Mouse (Mus musculus) midbrain, embryonic 14.5 days (tissue): ENCODE results near the gene H2-Q1. TPM values are rescaled to one million over a fixed set of nuclear protein-coding genes. Genes with fewer than 3 reads are reported as not detected.

Source experiments
- ATAC-seq: fragments of 200-750 bp; cut with Nextera tagmentation; 2 replicates; pipeline ENCODE4 v1.8.0; 2017; ENCODE audit warnings: moderate number of reproducible peaks, moderate library complexity; ENCODE audit not compliant: low FRiP score, low TSS enrichment
- DNase-seq: peaks from one replicate; pipeline ENCODE4 v3.0.0-alpha.2; 2015
- H3K27ac ChIP-seq: fragments of 300-500 bp; sonication (generic); replicated peaks from 2 replicates; pipeline ENCODE4 v1.5.1; 2014; ENCODE audit warnings: mild to moderate bottlenecking, low read depth, low read length, moderate library complexity
- H3K27me3 ChIP-seq: fragments of 300-500 bp; sonication (generic); 2 replicates; pipeline ENCODE4 v1.6.1; 2014; ENCODE audit warnings: low read length, control low read depth, mixed read lengths; ENCODE audit not compliant: control insufficient read depth, insufficient read depth
- H3K36me3 ChIP-seq: fragments of 300-500 bp; sonication (generic); 2 replicates; pipeline ENCODE4 v1.6.1; 2014; ENCODE audit warnings: low read length, control low read depth; ENCODE audit not compliant: control insufficient read depth, insufficient read depth
- H3K4me1 ChIP-seq: fragments of 300-500 bp; sonication (generic); 2 replicates; pipeline ENCODE4 v1.6.1; 2014; ENCODE audit warnings: mild to moderate bottlenecking, antibody characterized with exemption, low read length, control low read depth; ENCODE audit not compliant: control insufficient read depth, insufficient read depth
- H3K4me2 ChIP-seq: fragments of 300-500 bp; sonication (generic); 2 replicates; pipeline ENCODE4 v1.6.1; 2014; ENCODE audit warnings: mild to moderate bottlenecking, low read length, moderate library complexity
- H3K4me3 ChIP-seq: fragments of 300-500 bp; sonication (generic); replicated peaks from 2 replicates; pipeline ENCODE4 v1.5.1; 2014; ENCODE audit warnings: low read depth, low read length
- H3K9ac ChIP-seq: fragments of 300-500 bp; sonication (generic); replicated peaks from 2 replicates; pipeline ENCODE4 v1.6.1; 2014; ENCODE audit warnings: mild to moderate bottlenecking, low read length, moderate library complexity
- H3K9me3 ChIP-seq: fragments of 300-500 bp; sonication (generic); 2 replicates; pipeline ENCODE4 v1.6.1; 2016; ENCODE audit warnings: low read length, control low read depth, mixed read lengths; ENCODE audit not compliant: control insufficient read depth
- WGBS: fragments of 180-500 bp; shearing (Covaris S2); extraction: QIAGEN DNeasy Blood & Tissue Kit; methylation state at CpG from one replicate; pipeline ENCODE4 v1.1.7; 2014; 5-methylcytosine and 5-hydroxymethylcytosine counted together
- polyA plus RNA-seq: library from polyadenylated mRNA; unstranded; fragments of >200 nt; fragmentation: Nextera tagmentation; extraction: Ambion mirVana; gene quantifications from 2 replicates; pipeline ENCODE4 v1.2.1, GENCODE M21; 2014

Gene H2-Q1
- polyA plus RNA-seq, 1 experiment from 2014 or later = 0.16 TPM

- ATAC-seq (no peak), DNase-seq (peak; percentile 31)
- Histone ChIP-seq H3K4me1 (peaks cover 4% of the 10 kb centered on the region; the same call in 1 of the 2 replicates), H3K4me3 (peak overlapping the region; percentile 28), H3K4me2 (peak overlapping the region; percentile 60), H3K27me3 (peaks cover 4% of the 10 kb centered on the region; the same call in 1 of the 2 replicates), H3K9ac (peak overlapping the region; percentile 29; the same call in 1 of the 2 replicates), H3K27ac (no peak overlapping the region), H3K9me3 (peaks cover 5% of the 10 kb centered on the region; the same call in 1 of the 2 replicates), H3K36me3 (no peaks in the 10 kb centered on the region)
- WGBS = 7% methylated on average over 38 of the region's 38 CpGs
Measured at GRCm38 (mm10) chr17:35358763-35359469, 38.7 kb downstream of the H2-Q1 start.

GRCm38 (mm10) chr17:35359470-35359862 lies 39.3 kb downstream of the H2-Q1 start:
- WGBS = 19% methylated on average over 21 of the region's 21 CpGs
- H3K9me3 ChIP-seq = peaks cover 5% of the 10 kb centered on the region; the same call in 1 of the 2 replicates
- H3K9ac ChIP-seq = no peak overlapping the region; the same call in 1 of the 2 replicates
- H3K4me2 ChIP-seq = peak overlapping the region; percentile 60
- H3K27me3 ChIP-seq = peaks cover 4% of the 10 kb centered on the region; the same call in 1 of the 2 replicates
- DNase-seq (no peak), ATAC-seq (no peak)
- H3K4me1 ChIP-seq = peaks cover 4% of the 10 kb centered on the region; the same call in 1 of the 2 replicates
- peak overlapping the region; percentile 28 for H3K4me3 ChIP-seq
- no peaks in the 10 kb centered on the region for H3K36me3 ChIP-seq
- no peak overlapping the region for H3K27ac ChIP-seq

Other genes with a start within 250 kb of the H2-Q1 start
- 0.62 TPM in 1 of 2 replicates, not detected in the other for gene Ly6g6e, start 243.5 kb upstream of the H2-Q1 start, polyA plus RNA-seq
- gene Ly6g6d, start 242.3 kb upstream of the H2-Q1 start, polyA plus RNA-seq = 0.78 and 1.5 TPM in 2 replicates
- gene Ly6g6f, start 234.8 kb upstream of the H2-Q1 start, polyA plus RNA-seq = not detected in 2 replicates
- 79.4 and 86.0 TPM in 2 replicates for gene Abhd16a, start 231.1 kb upstream of the H2-Q1 start, polyA plus RNA-seq
- gene Ly6g5c, start 212.1 kb upstream of the H2-Q1 start, polyA plus RNA-seq = not detected in 2 replicates
- gene Ly6g5b, start 205.0 kb upstream of the H2-Q1 start, polyA plus RNA-seq = 1.3 TPM in 2 replicates
- gene Gpank1, start 198.9 kb upstream of the H2-Q1 start, polyA plus RNA-seq = 24.2 and 25.4 TPM in 2 replicates
- 328 and 334 TPM in 2 replicates for gene Csnk2b, start 198.4 kb upstream of the H2-Q1 start, polyA plus RNA-seq
- gene D17H6S53E, start 194.0 kb upstream of the H2-Q1 start, polyA plus RNA-seq = 6.0 and 6.8 TPM in 2 replicates
- 0.57 TPM in 1 of 2 replicates, not detected in the other for gene Apom, start 188.4 kb upstream of the H2-Q1 start, polyA plus RNA-seq
- 122 and 136 TPM in 2 replicates for gene Bag6, start 185.2 kb upstream of the H2-Q1 start, polyA plus RNA-seq
- 191 and 194 TPM in 2 replicates for gene Prrc2a, start 155.5 kb upstream of the H2-Q1 start, polyA plus RNA-seq
- gene Aif1, start 144.3 kb upstream of the H2-Q1 start, polyA plus RNA-seq = 3.3 and 8.8 TPM in 2 replicates
- gene Lst1, start 132.0 kb upstream of the H2-Q1 start, polyA plus RNA-seq = 3.8 and 9.0 TPM in 2 replicates
- 0.74 and 0.84 TPM in 2 replicates for gene Ltb, start 126.0 kb upstream of the H2-Q1 start, polyA plus RNA-seq
- gene Tnf, start 118.4 kb upstream of the H2-Q1 start, polyA plus RNA-seq = not detected in 2 replicates
- gene Lta, start 115.1 kb upstream of the H2-Q1 start, polyA plus RNA-seq = 0.20 and 0.73 TPM in 2 replicates
- not detected in 2 replicates for gene Gm16181, start 99.6 kb upstream of the H2-Q1 start, polyA plus RNA-seq
- 78.1 and 99.0 TPM in 2 replicates for gene Atp6v1g2, start 86.7 kb upstream of the H2-Q1 start, polyA plus RNA-seq
- 3.8 and 7.3 TPM in 2 replicates for gene Nfkbil1, start 84.6 kb upstream of the H2-Q1 start, polyA plus RNA-seq
- gene Ddx39b, start 78.7 kb upstream of the H2-Q1 start, polyA plus RNA-seq = 386 and 390 TPM in 2 replicates
- gene H2-D1, start 57.7 kb upstream of the H2-Q1 start, polyA plus RNA-seq = 68.5 and 74.3 TPM in 2 replicates
- 1.5 and 1.8 TPM in 2 replicates for gene H2-Q2, start 21.8 kb downstream of the H2-Q1 start, polyA plus RNA-seq
- gene H2-Q4, start 59.2 kb downstream of the H2-Q1 start, polyA plus RNA-seq = 0.18 and 0.80 TPM in 2 replicates
- gene H2-Q6, start 104.4 kb downstream of the H2-Q1 start, polyA plus RNA-seq = 0.61 and 0.63 TPM in 2 replicates
- 2.5 and 2.8 TPM in 2 replicates for gene H2-Q7, start 118.8 kb downstream of the H2-Q1 start, polyA plus RNA-seq
- gene H2-Q10, start 149.7 kb downstream of the H2-Q1 start, polyA plus RNA-seq = 0.38 TPM in 1 of 2 replicates, not detected in the other
- not detected in 2 replicates for gene Pou5f1, start 185.6 kb downstream of the H2-Q1 start, polyA plus RNA-seq
- 8.9 and 15.5 TPM in 2 replicates for gene Tcf19, start 196.4 kb downstream of the H2-Q1 start, polyA plus RNA-seq
- 1.6 and 3.4 TPM in 2 replicates for gene Cchcr1, start 196.7 kb downstream of the H2-Q1 start, polyA plus RNA-seq
- 0.54 and 0.61 TPM in 2 replicates for gene Psors1c2, start 212.8 kb downstream of the H2-Q1 start, polyA plus RNA-seq
- gene Cdsn, start 231.7 kb downstream of the H2-Q1 start, polyA plus RNA-seq = 0.11 TPM in 1 of 2 replicates, not detected in the other
- not detected in 2 replicates for gene 2300002M23Rik, start 247.0 kb downstream of the H2-Q1 start, polyA plus RNA-seq